In the genomic region with DNA sequence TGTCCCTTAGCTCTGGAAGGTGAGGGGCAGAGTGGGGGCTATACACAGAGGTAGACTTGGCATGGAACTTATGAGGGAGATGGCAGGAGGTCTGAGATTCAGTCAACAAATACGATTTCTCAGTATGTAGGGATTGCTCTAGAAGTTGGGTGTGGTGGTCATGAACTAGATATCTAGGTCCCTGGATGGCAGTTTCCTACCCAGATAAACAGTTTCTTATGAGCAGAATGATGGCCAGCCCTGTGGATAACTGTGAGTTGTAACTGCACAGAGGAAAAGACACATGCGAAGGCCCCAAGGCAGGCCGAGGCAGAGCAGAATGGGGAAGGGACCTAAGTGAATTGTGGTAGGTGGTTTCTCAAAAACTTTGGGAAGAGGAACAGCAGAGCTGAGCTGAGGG, we compare ENCODE assay signal across 13 mouse cellular contexts.
"Had no signal": no experiment of that assay in that cellular context is flagged by ENCODE, and none has a peak within 500 bp of the region (broad histone marks: within the 10 kb centered on the region; RNA-seq: fewer than 3 reads in every experiment).

No protein-coding gene starts in this region.

- H3K27me3 ChIP-seq: limb, embryonic 13.5 days; liver, embryonic 15.5 days; midbrain, embryonic 13.5 days; neural tube, embryonic 13.5 days had no signal

- DNase-seq: lung, adult 2 months; thymus, adult 2 months; thymus, postnatal 25 days had no signal

- H3K27ac ChIP-seq: kidney, postnatal 0 days; limb, embryonic 10.5 days; limb, embryonic 13.5 days; liver, embryonic 15.5 days; midbrain, embryonic 10.5 days; midbrain, embryonic 13.5 days; neural tube, embryonic 13.5 days had no signal

- H3K4me3 ChIP-seq: limb, embryonic 10.5 days; limb, embryonic 13.5 days; liver, embryonic 15.5 days; midbrain, embryonic 10.5 days; midbrain, embryonic 13.5 days; myocyte; neural tube, embryonic 13.5 days had no signal

- ATAC-seq: intestine, postnatal 0 days; midbrain, embryonic 16.5 days had no signal

- H3K9me3 ChIP-seq: limb, embryonic 10.5 days; limb, embryonic 13.5 days; liver, embryonic 15.5 days; midbrain, embryonic 10.5 days; midbrain, embryonic 13.5 days; neural tube, embryonic 13.5 days had no signal

- H3K9ac ChIP-seq: limb, embryonic 13.5 days; liver, embryonic 15.5 days; midbrain, embryonic 13.5 days; neural tube, embryonic 13.5 days had no signal

- H3K4me2 ChIP-seq: limb, embryonic 13.5 days; liver, embryonic 15.5 days; midbrain, embryonic 13.5 days; neural tube, embryonic 13.5 days had no signal

- H3K36me3 ChIP-seq: liver, embryonic 15.5 days had no signal
